Mouse (Mus musculus) c-Kit-positive CD71-positive TER-119-negative erythroid progenitor cells, embryonic 14.5 days (primary cell): ENCODE measurements around the gene Nfil3.

Experiments used
- DNase-seq: peaks from one replicate; pipeline ENCODE4 v3.0.0-alpha.2; 2013; ENCODE audit warnings: low read depth

The Nfil3 gene

DNA sequence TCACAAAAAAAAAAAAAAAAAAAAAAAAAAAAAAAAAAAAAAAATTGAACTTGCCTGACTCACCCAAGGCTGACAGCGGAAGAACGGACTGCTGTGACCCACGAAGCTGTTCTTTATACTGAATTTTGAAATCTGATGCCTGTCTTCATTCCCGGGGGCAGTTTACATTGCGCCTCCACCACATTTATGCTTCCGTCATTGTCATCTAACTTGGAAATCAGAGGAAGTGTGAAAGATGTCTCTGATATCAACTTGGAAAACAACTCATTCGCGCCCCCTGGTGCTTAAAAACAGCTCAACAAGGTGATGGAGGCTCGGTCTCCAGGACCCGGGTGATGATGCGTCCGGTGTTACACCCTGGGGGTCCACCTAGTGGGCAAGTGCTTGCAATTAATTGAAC is 1.8 kb upstream of the Nfil3 start:
- DNase-seq: peak; percentile 63

DNA sequence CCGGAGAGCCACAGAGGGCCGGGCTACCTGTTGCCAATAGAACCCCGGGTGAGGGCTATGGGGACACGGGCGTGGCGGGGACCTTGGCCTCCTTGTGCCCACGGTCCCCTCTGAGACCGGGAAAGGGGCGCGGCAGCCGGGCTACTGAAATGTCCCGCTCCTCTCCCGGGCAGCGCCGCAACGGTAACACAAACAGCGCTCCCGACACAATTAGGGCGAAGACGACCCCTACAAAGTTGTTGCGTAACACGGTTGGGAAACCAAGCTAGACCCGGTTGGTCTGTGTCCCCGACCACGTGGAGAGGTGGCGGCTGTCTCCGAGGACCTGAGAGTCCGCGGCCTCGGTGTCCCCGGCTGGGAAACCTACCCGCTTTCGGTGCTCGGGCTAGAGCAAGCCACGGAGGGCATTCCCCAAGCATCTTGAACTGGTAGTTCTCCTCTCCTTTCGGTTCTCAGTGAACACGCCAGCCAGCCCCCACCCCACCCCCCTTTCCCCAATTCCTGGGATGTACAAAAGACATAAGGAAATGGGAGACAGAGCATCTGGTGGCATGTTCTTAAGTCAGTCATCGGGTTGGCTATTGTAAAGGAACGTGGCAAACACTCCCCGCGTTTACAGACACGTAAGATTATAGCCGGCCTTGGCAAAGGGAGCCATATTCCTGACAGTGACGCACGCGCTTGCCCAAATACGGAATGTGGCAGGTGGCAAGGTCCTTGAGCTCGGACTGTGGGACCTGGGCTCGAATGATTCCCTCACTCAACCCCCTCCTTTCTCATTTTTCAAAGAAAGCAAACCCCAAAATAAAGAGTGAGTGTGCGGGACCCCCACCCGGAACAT is 788 bp upstream of the Nfil3 start:
- no peak for DNase-seq

DNA sequence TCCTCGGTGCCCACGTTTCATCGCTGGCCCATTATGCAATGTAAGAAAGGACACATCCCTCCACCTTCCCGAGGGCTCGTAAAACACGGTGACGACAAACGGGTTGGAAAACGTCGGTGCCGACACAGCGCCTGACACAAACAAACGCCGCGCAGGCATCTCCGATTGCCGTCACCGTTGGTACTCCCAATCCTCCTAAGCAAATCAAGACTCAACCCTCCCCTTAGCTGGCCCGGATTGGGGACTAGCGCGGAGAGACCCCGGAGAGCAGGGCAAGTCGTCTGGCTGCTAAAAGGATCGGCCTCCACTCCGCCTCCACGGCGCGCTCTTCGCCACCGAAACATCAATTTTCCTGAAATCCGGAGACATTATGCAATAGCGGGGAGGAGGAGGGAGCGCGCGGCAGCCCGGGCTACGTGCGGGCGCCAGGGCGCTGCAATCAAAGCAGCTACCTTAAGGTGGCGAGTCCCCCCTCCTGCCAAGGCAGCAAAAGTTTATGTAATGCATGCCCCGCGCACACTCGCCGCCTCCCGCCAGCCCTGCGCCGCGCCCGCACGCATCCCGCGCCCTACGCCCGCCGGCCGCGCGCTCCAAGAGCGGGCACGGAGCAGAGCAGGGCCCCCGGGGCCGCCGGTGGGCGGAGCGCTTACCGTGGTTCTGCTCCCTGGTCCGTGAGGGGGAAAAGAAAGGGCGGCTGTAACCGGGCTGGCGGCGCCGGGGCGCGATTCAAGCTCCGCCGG is 492 bp downstream of the Nfil3 start:
- no peak for DNase-seq

- DNase-seq: no peak
Measured at GRCm38 (mm10) chr13:52979331-52980051, 1.4 kb downstream of the Nfil3 start.

DNA sequence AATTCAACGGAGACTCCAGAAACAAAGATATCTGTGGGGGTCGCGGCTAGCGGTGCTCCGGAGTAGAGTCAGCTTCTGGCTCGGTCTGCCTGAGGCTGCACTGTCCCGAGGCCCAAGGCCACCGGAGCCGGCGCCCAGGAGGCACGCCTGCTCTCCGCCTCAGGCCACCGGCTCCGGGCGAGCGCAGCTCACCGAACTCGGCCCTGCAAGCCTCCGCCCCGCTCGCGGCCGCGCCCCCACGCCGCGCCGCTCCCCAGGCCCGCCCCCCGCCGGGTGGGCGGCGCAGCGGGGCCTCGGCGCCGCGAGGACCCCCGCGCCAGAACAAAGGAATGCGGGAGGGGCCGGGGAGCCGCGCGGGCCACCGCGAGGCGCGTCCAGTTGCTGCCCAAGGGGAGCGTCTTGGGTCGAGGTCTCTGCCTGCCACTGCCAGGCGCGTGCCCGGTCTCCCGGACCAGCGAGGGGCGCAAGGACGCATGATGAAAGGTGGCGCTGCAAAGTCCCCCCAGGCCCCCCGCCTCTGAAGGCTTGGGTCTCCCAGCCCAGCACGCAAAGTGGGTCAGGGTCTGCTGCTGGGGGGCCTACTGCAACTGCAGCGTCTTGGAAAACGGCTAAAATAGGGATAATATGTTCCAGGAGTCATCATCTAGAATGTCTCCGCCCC is 2.4 kb downstream of the Nfil3 start:
- no peak for DNase-seq

DNA sequence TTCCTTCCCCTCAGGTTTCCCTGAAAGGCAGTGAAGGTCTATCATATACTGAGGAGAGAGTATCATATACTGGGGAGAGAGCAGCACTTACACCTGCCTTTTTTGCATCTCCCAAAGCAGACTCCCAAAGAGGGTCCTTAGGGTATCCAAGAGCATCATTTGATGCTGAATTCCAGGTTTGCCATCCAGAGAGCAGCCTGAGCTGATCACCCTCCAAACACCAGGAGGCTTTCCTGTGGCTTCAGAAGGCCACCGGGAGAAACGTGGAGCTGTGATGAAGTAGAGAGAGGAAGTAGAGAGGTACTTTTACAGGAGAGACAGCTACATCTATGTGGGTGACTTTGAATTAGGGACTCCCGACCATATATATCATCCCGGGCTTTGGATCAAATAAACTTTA is 3.1 kb downstream of the Nfil3 start:
- DNase-seq: no peak

DNA sequence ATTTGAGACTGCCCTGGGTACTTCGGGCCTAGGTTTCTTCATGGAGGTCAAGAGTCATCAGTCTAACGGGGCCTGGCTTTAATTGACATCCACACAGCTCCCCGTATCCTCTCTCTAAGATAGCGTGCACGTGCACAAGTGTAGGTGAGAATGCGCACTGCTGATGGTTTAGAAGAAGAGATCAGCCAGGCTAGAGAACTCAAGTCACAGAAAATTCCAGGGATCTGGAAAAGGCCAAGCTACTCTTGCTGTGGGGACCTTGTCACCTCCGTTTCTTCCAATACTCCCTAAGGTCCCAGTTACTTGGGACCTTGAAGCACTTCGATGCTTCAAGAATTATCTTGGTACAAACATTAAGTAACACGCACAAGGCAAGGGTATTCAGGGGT is 3.7 kb downstream of the Nfil3 start:
- DNase-seq: no peak

DNA sequence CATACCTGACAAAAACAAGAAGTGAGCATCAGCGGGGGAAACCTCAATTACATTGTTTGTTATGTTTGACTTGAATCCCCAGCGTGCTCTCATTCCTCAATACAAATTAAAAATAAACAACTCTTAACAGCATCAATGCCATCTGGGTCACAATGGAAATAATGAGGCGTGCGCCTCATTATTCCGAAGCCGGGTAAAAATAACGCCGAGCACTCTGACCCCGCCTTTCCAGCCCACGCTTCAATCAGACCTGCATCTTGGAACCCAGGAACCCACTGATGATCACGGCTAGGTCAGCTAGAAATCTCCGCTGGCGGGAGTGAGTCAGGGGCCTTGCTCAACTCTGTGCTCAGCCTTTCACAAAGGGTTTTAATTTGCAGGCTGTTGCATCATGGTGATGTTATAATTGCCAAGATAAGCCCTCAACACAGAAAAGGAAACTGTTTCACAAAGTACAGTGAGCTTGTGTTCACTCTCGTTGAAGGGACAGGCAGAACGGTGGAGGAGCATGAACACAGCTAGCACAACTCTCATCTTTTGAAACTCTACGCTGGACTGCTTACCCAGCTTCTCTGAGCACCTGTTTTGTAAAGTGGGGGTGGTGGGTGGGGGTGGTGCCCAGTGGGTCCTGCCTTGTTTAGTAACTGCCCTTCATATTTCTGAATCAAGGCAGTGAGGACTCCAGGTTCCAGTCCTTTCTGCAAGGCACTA is 4.2 kb downstream of the Nfil3 start:
- DNase-seq: no peak

DNA sequence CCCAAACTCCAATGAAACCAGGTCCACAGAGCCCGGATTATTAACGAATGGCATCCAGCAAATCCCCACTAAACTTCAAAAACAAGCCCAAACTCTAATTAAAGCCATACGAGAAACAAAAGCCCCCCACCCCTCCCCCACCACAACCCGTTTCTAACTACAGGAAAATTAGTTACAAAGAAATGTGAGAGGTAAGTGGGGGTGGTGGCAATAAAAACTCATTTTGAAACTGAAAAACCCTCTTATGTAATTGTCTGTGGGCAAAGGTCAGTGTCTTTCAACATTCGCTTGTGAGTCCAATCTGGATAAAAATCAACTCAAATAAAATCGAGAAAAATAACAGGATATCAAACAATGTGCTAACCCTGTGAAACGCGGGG is 4.8 kb downstream of the Nfil3 start:
- DNase-seq: no peak

DNA sequence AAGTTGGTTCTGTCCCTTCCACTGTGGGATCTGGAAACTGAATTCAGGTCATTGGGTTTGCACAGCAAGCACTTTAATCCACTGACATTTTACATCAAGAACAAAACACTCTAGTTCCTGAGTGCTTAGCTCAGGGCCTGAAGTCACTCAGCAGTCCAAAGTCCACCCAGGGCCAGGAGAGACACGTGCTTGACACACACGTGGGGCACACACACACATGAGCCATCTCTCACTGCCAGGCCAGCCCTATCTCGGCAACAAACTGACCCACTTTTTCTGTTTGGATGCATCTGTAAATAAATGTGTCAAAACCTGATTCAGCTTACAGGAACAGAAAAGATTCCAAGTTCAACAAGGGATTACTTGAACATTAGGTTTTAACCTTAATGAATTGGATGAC is 6.2 kb downstream of the Nfil3 start:
- DNase-seq: no peak

- no peak for DNase-seq
Measured at GRCm38 (mm10) chr13:52973427-52973826, 7.4 kb downstream of the Nfil3 start.

DNA sequence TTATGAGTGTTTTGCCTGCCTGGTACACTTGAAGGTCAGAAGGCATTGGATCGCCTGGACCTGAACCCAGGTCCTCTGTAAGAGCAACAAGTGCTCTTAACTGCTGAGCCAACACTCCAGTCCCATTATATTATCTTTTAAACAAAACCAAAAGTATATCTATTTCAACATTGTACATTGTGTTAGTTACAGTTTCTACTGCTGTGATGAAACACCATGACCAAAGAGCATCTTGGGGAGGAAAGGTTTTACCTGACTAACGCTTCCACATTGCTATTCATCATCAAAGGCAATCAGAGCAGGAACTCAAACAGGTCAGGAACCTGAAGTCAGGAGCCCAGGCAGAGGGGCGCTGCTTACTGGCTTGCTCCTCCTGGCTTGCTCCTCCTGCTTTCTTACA is 8.2 kb downstream of the Nfil3 start:
- DNase-seq: no peak

DNA sequence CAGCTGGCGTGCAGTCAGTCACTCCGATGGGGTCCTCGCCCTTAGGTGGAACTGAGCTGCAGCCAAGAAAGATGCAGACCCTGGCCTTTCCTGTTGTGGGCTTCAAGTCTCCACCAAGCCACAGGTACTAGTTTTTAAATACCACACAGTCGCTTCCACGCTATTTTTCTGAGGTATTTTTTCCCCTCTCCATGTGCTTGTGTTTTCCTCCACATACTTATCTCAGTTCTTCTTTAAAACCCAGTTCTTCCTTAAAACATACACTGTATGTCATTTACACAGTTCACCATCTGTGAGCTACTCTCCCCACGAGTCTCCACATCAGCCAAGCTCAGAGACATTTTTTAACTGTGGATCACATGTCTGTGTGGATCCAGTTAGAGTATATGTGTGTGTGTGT is 10.0 kb downstream of the Nfil3 start:
- DNase-seq: no peak

DNA sequence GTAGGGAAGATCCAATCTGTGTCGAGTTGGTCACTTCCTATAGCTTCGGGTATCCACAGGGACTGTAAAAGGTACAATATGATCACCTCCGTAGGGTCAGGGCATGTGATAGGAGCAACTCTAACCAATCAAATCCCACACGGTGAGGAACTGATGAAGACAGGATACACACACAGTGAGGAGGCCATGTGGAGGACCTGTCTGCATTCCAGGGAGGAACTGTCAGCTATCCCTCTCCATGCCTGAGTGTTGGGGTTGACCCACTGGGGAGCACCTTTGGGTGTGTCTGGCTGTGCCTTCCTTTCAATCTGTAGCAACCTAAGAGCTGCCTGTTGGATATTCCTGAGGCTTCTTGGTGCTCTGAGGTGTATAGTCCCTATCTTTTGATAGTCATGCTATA is 18.0 kb downstream of the Nfil3 start:
- DNase-seq: no peak

DNA sequence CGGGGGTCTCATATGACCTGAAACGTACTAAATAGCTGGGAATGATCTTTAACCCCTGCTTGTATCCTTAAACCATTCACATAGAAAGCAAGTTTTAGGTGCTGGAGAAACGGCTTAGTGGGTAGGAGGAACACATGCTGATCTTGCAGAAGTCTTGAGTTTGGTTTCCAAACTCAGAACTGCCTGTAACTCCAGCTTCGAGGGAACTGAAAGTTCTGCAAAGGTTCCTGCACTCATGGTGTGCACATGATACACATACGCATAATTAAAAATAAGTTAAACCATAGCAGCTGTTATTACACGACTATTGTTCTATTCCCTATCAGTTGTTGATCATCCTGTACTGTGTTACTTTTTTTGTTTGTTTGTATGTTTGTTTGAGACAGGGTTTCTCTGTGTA is 18.5 kb downstream of the Nfil3 start:
- DNase-seq: no peak

- DNase-seq: no peak
Measured at GRCm38 (mm10) chr13:52953779-52954553, 26.9 kb downstream of the Nfil3 start.

DNA sequence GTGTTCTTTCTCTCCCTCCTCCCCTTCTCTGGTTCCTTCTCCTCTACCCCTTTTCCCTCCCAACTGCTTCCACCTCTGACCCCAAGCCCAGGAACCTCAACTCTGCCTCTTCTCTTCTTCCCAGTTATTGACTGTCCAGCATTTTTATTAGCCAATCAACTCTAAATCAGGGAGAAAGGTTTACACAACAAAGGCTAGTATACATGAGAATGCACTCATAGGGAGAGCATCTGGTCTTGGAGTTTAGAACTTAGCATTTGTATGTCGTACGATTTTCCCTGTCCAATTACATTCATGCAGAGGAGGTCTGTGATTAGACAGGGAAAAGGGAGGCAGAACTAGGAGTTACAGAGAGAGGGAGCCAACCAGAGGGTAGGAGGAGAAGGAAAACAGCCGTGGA is 31.7 kb downstream of the Nfil3 start:
- DNase-seq: no peak

DNA sequence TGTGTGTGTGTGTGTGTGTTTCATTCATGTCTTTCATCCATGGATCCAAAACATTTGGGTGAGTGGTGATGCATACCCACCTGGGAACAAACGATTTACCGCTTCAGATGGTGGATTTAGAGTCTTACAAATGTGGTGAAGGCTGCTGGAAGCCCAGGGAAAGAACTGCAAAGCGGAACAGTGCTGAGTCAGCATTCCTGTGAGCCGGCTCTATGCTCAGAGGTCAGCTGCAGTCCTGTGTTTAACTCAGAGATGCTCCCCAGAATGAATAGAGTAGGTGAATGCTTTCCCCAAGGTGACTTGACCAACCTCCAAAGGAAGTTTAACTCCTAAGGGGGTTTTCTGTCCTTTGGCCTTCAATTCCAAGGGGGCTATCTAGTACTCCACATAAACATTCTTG is 33.3 kb downstream of the Nfil3 start:
- no peak for DNase-seq

- DNase-seq: no peak
Measured at GRCm38 (mm10) chr13:52945769-52946168, 35.1 kb downstream of the Nfil3 start.

DNA sequence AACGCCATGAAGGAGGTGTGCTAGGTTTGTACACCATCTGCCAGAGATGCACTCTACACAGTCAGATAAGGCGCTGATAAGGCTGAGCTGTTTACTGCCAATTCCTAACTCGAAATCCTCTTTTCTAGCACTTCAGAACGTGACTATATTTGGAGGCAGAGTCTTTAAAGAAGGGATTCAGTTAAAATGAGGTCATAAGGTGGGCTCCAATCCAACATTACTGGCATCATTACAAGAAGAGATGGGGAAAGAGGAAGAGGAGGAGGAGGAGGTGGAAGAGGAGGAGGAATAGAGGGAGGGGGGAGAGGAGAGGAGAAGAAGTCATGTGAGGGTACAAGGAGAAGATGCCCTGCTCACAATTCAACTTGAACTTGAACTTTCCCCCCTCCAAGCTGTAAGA is 36.8 kb downstream of the Nfil3 start:
- DNase-seq: no peak

DNA sequence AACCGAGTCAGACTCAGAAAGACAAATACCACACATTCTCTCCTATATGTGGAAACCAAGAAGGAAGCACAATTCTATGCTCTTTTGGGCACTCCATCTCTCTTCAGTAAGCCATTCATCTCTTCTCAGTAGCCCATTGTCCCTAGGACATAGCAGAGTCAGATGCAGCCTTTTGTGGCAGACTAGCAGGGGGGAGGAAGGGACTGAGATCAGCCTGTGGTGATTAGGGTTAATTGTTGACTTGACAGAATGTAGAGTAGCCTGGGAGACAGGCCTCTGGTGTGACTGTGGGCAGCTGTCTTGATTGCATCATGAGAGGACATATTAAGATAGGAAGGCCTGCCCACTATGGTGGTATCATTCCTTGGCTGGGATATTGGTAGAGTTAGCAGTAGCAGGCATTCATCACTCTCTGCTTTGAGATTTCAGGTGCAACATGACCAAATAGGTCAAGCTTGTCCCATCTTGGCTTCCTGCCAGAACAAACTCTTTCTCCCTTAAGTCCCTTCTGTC is 37.9 kb downstream of the Nfil3 start:
- DNase-seq: no peak
